Mouse (Mus musculus) neural tube, embryonic 11.5 days (tissue): Measurements from ENCODE around the gene Vmn1r121. TPM values are rescaled to one million over a fixed set of nuclear protein-coding genes. Genes with fewer than 3 reads are reported as not detected.
"Not testable (repeated sequence)": the region's sequence is repeated elsewhere in the genome, so short reads cannot be mapped to it uniquely, and the experiment has no call there.

ENCODE experiments used
- ATAC-seq: fragments of 200-750 bp; cut with Nextera tagmentation; 2 replicates; pipeline ENCODE4 v1.8.0; 2017; ENCODE audit warnings: moderate number of reproducible peaks, mild to moderate bottlenecking, moderate TSS enrichment, moderate library complexity; ENCODE audit not compliant: insufficient read depth, low FRiP score, low TSS enrichment
- DNase-seq: peaks from one replicate; pipeline ENCODE4 v3.0.0-alpha.2; 2015; ENCODE audit warnings: low spot score
- H3K27ac ChIP-seq: fragments of 300-500 bp; sonication (generic); 2 replicates; pipeline ENCODE4 v1.5.1; 2014; ENCODE audit warnings: low read depth, mild to moderate bottlenecking, low read length
- H3K27me3 ChIP-seq: fragments of 300-500 bp; sonication (generic); 2 replicates; pipeline ENCODE4 v1.6.1; 2014; ENCODE audit warnings: mild to moderate bottlenecking, low read length, mixed read lengths; ENCODE audit not compliant: control insufficient read depth, insufficient read depth
- H3K36me3 ChIP-seq: fragments of 300-500 bp; sonication (generic); 2 replicates; pipeline ENCODE4 v1.6.1; 2014; ENCODE audit warnings: mild to moderate bottlenecking, low read length, moderate library complexity, mixed read lengths; ENCODE audit not compliant: control insufficient read depth, insufficient read depth
- H3K4me1 ChIP-seq: fragments of 300-500 bp; sonication (generic); 2 replicates; pipeline ENCODE4 v1.6.1; 2014; ENCODE audit warnings: low read length, mixed read lengths; ENCODE audit not compliant: control insufficient read depth, insufficient read depth
- H3K4me2 ChIP-seq: fragments of 300-500 bp; sonication (generic); 2 replicates; pipeline ENCODE4 v1.6.1; 2014; ENCODE audit warnings: low read depth, mild to moderate bottlenecking, moderate library complexity
- H3K4me3 ChIP-seq: fragments of 300-500 bp; sonication (generic); 2 replicates; pipeline ENCODE4 v1.5.1; 2014; ENCODE audit warnings: low read depth, low read length
- H3K9ac ChIP-seq: fragments of 300-500 bp; sonication (generic); 2 replicates; pipeline ENCODE4 v1.6.1; 2014; ENCODE audit warnings: mild to moderate bottlenecking, low read length
- H3K9me3 ChIP-seq: fragments of 300-500 bp; sonication (generic); 2 replicates; pipeline ENCODE4 v1.6.1; 2016; ENCODE audit warnings: low read length; ENCODE audit not compliant: control insufficient read depth
- WGBS: fragments of 180-500 bp; shearing (Covaris S2); extraction: QIAGEN DNeasy Blood & Tissue Kit; methylation state at CpG from one replicate; pipeline ENCODE4 v1.1.7; 2014; 5-methylcytosine and 5-hydroxymethylcytosine counted together
- polyA plus RNA-seq: library from polyadenylated mRNA; unstranded; fragments of >200 nt; fragmentation: Nextera tagmentation; extraction: Ambion mirVana; gene quantifications from 2 replicates; pipeline ENCODE4 v1.2.1, GENCODE M21; 2014

Gene Vmn1r121
- not detected in 2 replicates for polyA plus RNA-seq

DNA sequence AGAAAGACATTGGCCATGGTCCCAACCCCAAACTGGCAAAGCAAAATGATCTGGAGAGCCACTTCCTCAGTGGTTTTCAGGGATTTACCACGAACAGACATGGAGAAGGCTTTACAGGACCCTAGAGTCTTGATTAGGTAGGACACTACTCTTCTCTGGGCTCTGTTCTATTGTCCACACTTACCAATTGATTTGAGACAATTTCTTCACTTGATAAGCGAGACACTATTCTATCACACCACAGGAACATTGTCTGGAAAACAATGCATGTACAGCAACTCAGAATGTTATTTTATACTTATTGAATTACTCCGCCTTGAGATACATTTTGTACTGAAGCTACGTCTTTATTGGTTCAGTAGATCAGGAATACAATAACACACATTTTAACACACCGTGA lies at the start of gene Vmn1r121:
Vmn1r121 (minus strand) TSS at position 101 of the 400 bp plus-strand sequence.
- not testable (repeated sequence) for ATAC-seq, H3K27ac ChIP-seq, H3K4me2 ChIP-seq, H3K9me3 ChIP-seq, H3K4me3 ChIP-seq, H3K27me3 ChIP-seq, H3K4me1 ChIP-seq, DNase-seq, H3K9ac ChIP-seq, H3K36me3 ChIP-seq
- WGBS: 83% methylated on average over 4 of the region's 5 CpGs

DNA sequence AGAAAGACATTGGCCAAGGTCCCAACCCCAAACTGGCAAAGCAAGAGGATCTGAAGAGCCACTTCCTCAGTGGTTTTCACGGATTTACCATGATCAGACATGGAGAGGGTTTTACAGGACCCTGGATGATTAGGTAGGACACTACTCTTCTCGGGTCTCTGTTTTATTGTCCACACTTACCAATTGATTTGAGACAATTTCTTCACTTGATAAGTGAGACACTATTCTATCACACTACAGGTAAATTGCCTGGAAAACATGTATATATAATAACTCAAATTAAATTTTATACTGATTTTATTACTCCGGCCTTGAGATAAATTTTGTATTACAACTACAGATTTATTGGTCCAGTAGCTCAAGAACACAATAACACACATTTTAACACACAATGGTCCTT lies 35.7 kb upstream of the Vmn1r121 start, which contains the start of gene Vmn1r122:
Vmn1r122 (minus strand) TSS at position 101 of the 400 bp plus-strand sequence.
- DNase-seq, H3K4me1 ChIP-seq, H3K27ac ChIP-seq, H3K4me3 ChIP-seq, ATAC-seq, H3K9ac ChIP-seq, H3K27me3 ChIP-seq, H3K9me3 ChIP-seq, H3K36me3 ChIP-seq, H3K4me2 ChIP-seq: not testable (repeated sequence)
- WGBS: 66% methylated on average over 2 of the region's 3 CpGs

DNA sequence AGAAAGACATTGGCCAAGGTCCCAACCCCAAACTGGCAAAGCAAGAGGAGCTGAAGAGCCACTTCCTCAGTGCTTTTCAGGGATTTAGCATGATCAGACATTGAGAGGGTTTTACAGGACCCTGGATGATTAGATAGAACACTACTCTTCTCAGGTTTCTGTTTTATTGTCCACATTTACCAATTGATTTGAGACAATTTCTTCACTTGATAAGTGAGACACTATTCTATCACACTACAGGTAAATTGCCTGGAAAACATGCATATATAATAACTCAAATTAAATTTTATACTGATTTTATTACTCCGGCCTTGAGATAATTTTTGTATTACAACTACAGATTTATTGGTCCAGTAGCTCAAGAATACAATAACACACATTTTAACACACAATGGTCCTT lies 44.6 kb downstream of the Vmn1r121 start, which contains the start of gene Vmn1r120:
Vmn1r120 (minus strand) TSS at position 101 of the 400 bp plus-strand sequence.
- not testable (repeated sequence) for H3K9ac ChIP-seq, H3K9me3 ChIP-seq, H3K4me2 ChIP-seq, ATAC-seq, H3K4me3 ChIP-seq, H3K4me1 ChIP-seq, DNase-seq, H3K27ac ChIP-seq, H3K36me3 ChIP-seq, H3K27me3 ChIP-seq
- 73% methylated on average over 1 of the region's 1 CpGs for WGBS

Other genes with a start within 250 kb of the Vmn1r121 start
- not detected in 2 replicates for gene Vmn1r116, start 226.3 kb downstream of the Vmn1r121 start, polyA plus RNA-seq
- gene Vmn1r117, start 214.4 kb downstream of the Vmn1r121 start, polyA plus RNA-seq: not detected in 2 replicates
- not detected in 2 replicates for gene Vmn1r118, start 186.2 kb downstream of the Vmn1r121 start, polyA plus RNA-seq
- gene Vmn1r119, start 86.1 kb downstream of the Vmn1r121 start, polyA plus RNA-seq: not detected in 2 replicates
- not detected in 2 replicates for gene Vmn1r120, start 44.7 kb downstream of the Vmn1r121 start, polyA plus RNA-seq
- not detected in 2 replicates for gene Vmn1r122, start 35.6 kb upstream of the Vmn1r121 start, polyA plus RNA-seq
- gene Vmn1r123, start 63.7 kb upstream of the Vmn1r121 start, polyA plus RNA-seq: not detected in 2 replicates
- not detected in 2 replicates for gene Gm5157, start 91.9 kb upstream of the Vmn1r121 start, polyA plus RNA-seq
- gene Vmn1r124, start 162.1 kb upstream of the Vmn1r121 start, polyA plus RNA-seq: not detected in 2 replicates
- gene Vmn1r125, start 173.7 kb upstream of the Vmn1r121 start, polyA plus RNA-seq: not detected in 2 replicates
- gene Vmn1r126, start 203.0 kb upstream of the Vmn1r121 start, polyA plus RNA-seq: not detected in 2 replicates
- not detected in 2 replicates for gene Vmn1r127, start 221.3 kb upstream of the Vmn1r121 start, polyA plus RNA-seq